30 mouse cellular contexts compared by ENCODE assay signal in the genomic region with DNA sequence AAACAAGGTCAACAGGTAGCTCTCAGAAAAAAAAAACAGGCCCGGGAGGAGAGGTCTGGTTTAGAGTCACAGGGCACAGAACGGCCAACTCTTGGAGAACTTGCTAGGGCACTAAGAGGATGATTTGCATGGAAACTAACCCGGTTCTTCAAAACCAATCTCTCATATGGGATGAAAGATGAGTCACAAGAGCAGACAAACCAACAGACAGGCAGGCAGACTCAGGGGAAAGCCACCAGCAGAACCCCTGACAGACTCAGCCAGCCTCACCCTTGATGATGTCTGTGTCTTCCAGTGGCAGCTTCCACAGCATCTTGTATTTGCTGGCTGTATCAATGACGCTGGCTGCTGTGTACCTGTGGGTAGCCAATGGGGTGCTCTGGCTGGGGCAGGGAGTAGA. TPM values are rescaled to one million over a fixed set of nuclear protein-coding genes. Genes with fewer than 3 reads are reported as not detected.
"Had no signal": no experiment of that assay in that cellular context is flagged by ENCODE, and none has a peak within 500 bp of the region (broad histone marks: within the 10 kb centered on the region; RNA-seq: fewer than 3 reads in every experiment).

No protein-coding gene starts in this region.

- H3K27ac ChIP-seq: limb, embryonic 10.5 days; limb, embryonic 12.5 days; limb, embryonic 13.5 days; limb, embryonic 15.5 days; liver, embryonic 12.5 days; liver, embryonic 13.5 days; liver, embryonic 14.5 days; liver, embryonic 15.5 days; lung, embryonic 15.5 days; macrophage; midbrain, embryonic 10.5 days; midbrain, embryonic 12.5 days; midbrain, embryonic 13.5 days; midbrain, embryonic 15.5 days had no signal

- H3K4me3 ChIP-seq: limb, embryonic 10.5 days; limb, embryonic 12.5 days; limb, embryonic 13.5 days; limb, embryonic 15.5 days; liver, embryonic 12.5 days; liver, embryonic 13.5 days; liver, embryonic 15.5 days; lung, embryonic 15.5 days; megakaryocyte, embryonic 14.5 days; midbrain, embryonic 10.5 days; midbrain, embryonic 12.5 days; midbrain, embryonic 13.5 days; midbrain, embryonic 15.5 days; myocyte had no signal

- H3K9ac ChIP-seq: limb, embryonic 12.5 days; limb, embryonic 13.5 days; limb, embryonic 15.5 days; liver, embryonic 12.5 days; liver, embryonic 13.5 days; liver, embryonic 14.5 days; liver, embryonic 15.5 days; liver, postnatal 0 days; lung, embryonic 14.5 days; lung, embryonic 15.5 days; midbrain, embryonic 12.5 days; midbrain, embryonic 13.5 days; midbrain, embryonic 15.5 days had no signal

- H3K27me3 ChIP-seq: limb, embryonic 12.5 days; limb, embryonic 13.5 days; limb, embryonic 15.5 days; liver, embryonic 12.5 days; liver, embryonic 13.5 days; liver, embryonic 15.5 days; lung, embryonic 15.5 days; midbrain, embryonic 12.5 days; midbrain, embryonic 13.5 days; midbrain, embryonic 15.5 days had no signal

- H3K9me3 ChIP-seq: limb, embryonic 10.5 days; limb, embryonic 12.5 days; limb, embryonic 13.5 days; limb, embryonic 15.5 days; liver, embryonic 12.5 days; liver, embryonic 13.5 days; liver, embryonic 15.5 days; lung, embryonic 15.5 days; megakaryocyte, embryonic 14.5 days; midbrain, embryonic 10.5 days; midbrain, embryonic 12.5 days; midbrain, embryonic 13.5 days; midbrain, embryonic 15.5 days had no signal

- H3K4me2 ChIP-seq: limb, embryonic 12.5 days; limb, embryonic 13.5 days; limb, embryonic 15.5 days; liver, embryonic 11.5 days; liver, embryonic 12.5 days; liver, embryonic 13.5 days; liver, embryonic 15.5 days; lung, embryonic 14.5 days; lung, embryonic 15.5 days; midbrain, embryonic 11.5 days; midbrain, embryonic 12.5 days; midbrain, embryonic 13.5 days; midbrain, embryonic 15.5 days had no signal

- H3K36me3 ChIP-seq: liver, embryonic 15.5 days had no signal

- H3K4me1 ChIP-seq: limb, embryonic 12.5 days; limb, embryonic 13.5 days; limb, embryonic 15.5 days; lung, embryonic 15.5 days; midbrain, embryonic 15.5 days had no signal

- DNase-seq: left cerebral cortex, postnatal 4 days; liver; liver, embryonic 13.5 days; liver, postnatal 0 days; lung, adult 18-20 months; lung, adult 2 months; lung, embryonic 14.5 days; lung, postnatal 10 days; lung, postnatal 14 days; lung, postnatal 36 days; lung, postnatal 4 days; midbrain, embryonic 14.5 days had no signal

RNA-seq across cellular contexts. Expression of gene Arhgef17, which starts 50.0 kb away (rescaled TPM):
- total RNA-seq: megakaryocyte-erythroid progenitor cell, adult 5-6 weeks had no signal
